Mouse (Mus musculus) embryonic facial prominence, embryonic 10.5 days (tissue): ENCODE data around the gene Grid1. TPM values are rescaled to one million over a fixed set of nuclear protein-coding genes. Genes with fewer than 3 reads are reported as not detected.
A peak's percentile ranks its signal among the peaks of the same experiment; 100 is the strongest.

Source experiments
- DNase-seq: peaks from one replicate; pipeline ENCODE4 v3.0.0-alpha.2; 2017; ENCODE audit warnings: low spot score
- H3K27ac ChIP-seq: fragments of 300-500 bp; sonication (generic); replicated peaks from 2 replicates; pipeline ENCODE4 v1.5.1; 2016; ENCODE audit warnings: mild to moderate bottlenecking
- H3K27me3 ChIP-seq: fragments of 300-500 bp; sonication (generic); replicated peaks from 2 replicates; pipeline ENCODE4 v1.6.1; 2016; ENCODE audit warnings: low read depth, mild to moderate bottlenecking; ENCODE audit not compliant: poor library complexity, severe bottlenecking
- H3K36me3 ChIP-seq: fragments of 300-500 bp; sonication (generic); replicated peaks from 2 replicates; pipeline ENCODE4 v1.6.1; 2016; ENCODE audit warnings: mild to moderate bottlenecking, moderate library complexity
- H3K4me1 ChIP-seq: fragments of 300-500 bp; sonication (generic); 2 replicates; pipeline ENCODE4 v1.6.1; 2016
- H3K4me3 ChIP-seq: fragments of 300-500 bp; sonication (generic); 2 replicates; pipeline ENCODE4 v1.5.1; 2016; ENCODE audit warnings: mild to moderate bottlenecking, moderate library complexity
- H3K9me3 ChIP-seq: fragments of 300-500 bp; sonication (generic); 2 replicates; pipeline ENCODE4 v1.6.1; 2016; ENCODE audit warnings: mild to moderate bottlenecking
- WGBS: fragments of 180-500 bp; shearing (Covaris S2); methylation state at CpG from one replicate; pipeline ENCODE4 v1.1.7; 2016; 5-methylcytosine and 5-hydroxymethylcytosine counted together
- polyA plus RNA-seq: library from polyadenylated mRNA; unstranded; fragments of >200 nt; fragmentation: Nextera tagmentation; extraction: Ambion mirVana; gene quantifications from 2 replicates; pipeline ENCODE4 v1.2.1, GENCODE M21; 2016

Grid1 gene
- polyA plus RNA-seq = 0.20 and 0.31 TPM in 2 replicates

GRCm38 (mm10) chr14:34819919-34820652 is at the start of gene Grid1:
Gene Grid1, plus strand, starts transcription at chr14:34820108.
- WGBS = under 1% methylated on average over 96 of the region's 96 CpGs
- DNase-seq = peak; percentile 63
- H3K4me1 ChIP-seq = peaks cover 37% of the 10 kb centered on the region
- no peaks in the 10 kb centered on the region for H3K9me3 ChIP-seq
- H3K36me3 ChIP-seq = no peaks in the 10 kb centered on the region
- H3K27ac ChIP-seq = peak within 1 kb of the TSS; percentile 69
- peak within 1 kb of the TSS; percentile 69 for H3K4me3 ChIP-seq
- peaks cover 98% of the 10 kb centered on the region for H3K27me3 ChIP-seq

GRCm38 (mm10) chr14:34770467-34770866 is 49.4 kb upstream of the Grid1 start:
- no peak for DNase-seq
- no peaks in the 10 kb centered on the region for H3K36me3 ChIP-seq
- H3K27me3 ChIP-seq = peaks cover 19% of the 10 kb centered on the region
- H3K9me3 ChIP-seq = no peaks in the 10 kb centered on the region
- no peak overlapping the region for H3K27ac ChIP-seq
- H3K4me3 ChIP-seq = no peak overlapping the region
- H3K4me1 ChIP-seq = peaks cover 19% of the 10 kb centered on the region
- 82% methylated on average over 6 of the region's 6 CpGs for WGBS

- Histone ChIP-seq H3K27me3 (peaks cover 20% of the 10 kb centered on the region), H3K4me3 (no peak overlapping the region), H3K9me3 (no peaks in the 10 kb centered on the region), H3K27ac (no peak overlapping the region), H3K4me1 (peaks cover 19% of the 10 kb centered on the region), H3K36me3 (no peaks in the 10 kb centered on the region)
- 21% methylated on average over 9 of the region's 9 CpGs for WGBS
- no peak for DNase-seq
Measured at GRCm38 (mm10) chr14:34771601-34772000, 48.3 kb upstream of the Grid1 start.

GRCm38 (mm10) chr14:34772132-34772531 is 47.8 kb upstream of the Grid1 start:
- no peak overlapping the region for H3K4me3 ChIP-seq
- H3K27me3 ChIP-seq = peaks cover 25% of the 10 kb centered on the region
- no peak overlapping the region for H3K27ac ChIP-seq
- 54% methylated on average over 7 of the region's 7 CpGs for WGBS
- peaks cover 19% of the 10 kb centered on the region for H3K4me1 ChIP-seq
- no peaks in the 10 kb centered on the region for H3K9me3 ChIP-seq
- no peak for DNase-seq
- H3K36me3 ChIP-seq = no peaks in the 10 kb centered on the region

- DNase-seq = no peak
- Histone ChIP-seq H3K27me3 (peaks cover 32% of the 10 kb centered on the region), H3K4me3 (no peak overlapping the region), H3K36me3 (no peaks in the 10 kb centered on the region), H3K9me3 (no peaks in the 10 kb centered on the region), H3K4me1 (peaks cover 15% of the 10 kb centered on the region), H3K27ac (no peak overlapping the region)
- WGBS = 86% methylated on average over 3 of the region's 3 CpGs
Measured at GRCm38 (mm10) chr14:34773681-34774080, 46.2 kb upstream of the Grid1 start.

- Histone ChIP-seq H3K4me3 (no peak overlapping the region), H3K9me3 (no peaks in the 10 kb centered on the region), H3K27ac (no peak overlapping the region), H3K27me3 (peaks cover 31% of the 10 kb centered on the region), H3K4me1 (peaks cover 9% of the 10 kb centered on the region), H3K36me3 (no peaks in the 10 kb centered on the region)
- DNase-seq = no peak
- WGBS = 82% methylated on average over 6 of the region's 6 CpGs
Measured at GRCm38 (mm10) chr14:34774231-34774630, 45.7 kb upstream of the Grid1 start.

GRCm38 (mm10) chr14:34776719-34777385 is 43.1 kb upstream of the Grid1 start:
- Histone ChIP-seq H3K4me3 (no peak overlapping the region), H3K9me3 (no peaks in the 10 kb centered on the region), H3K4me1 (no peaks in the 10 kb centered on the region), H3K36me3 (no peaks in the 10 kb centered on the region), H3K27ac (no peak overlapping the region), H3K27me3 (peaks cover 13% of the 10 kb centered on the region)
- no peak for DNase-seq
- WGBS = 87% methylated on average over 12 of the region's 12 CpGs

- Histone ChIP-seq H3K36me3 (no peaks in the 10 kb centered on the region), H3K9me3 (no peaks in the 10 kb centered on the region), H3K4me3 (no peak overlapping the region), H3K4me1 (no peaks in the 10 kb centered on the region), H3K27ac (no peak overlapping the region), H3K27me3 (peaks cover 13% of the 10 kb centered on the region)
- WGBS = 15% methylated on average over 10 of the region's 10 CpGs
- peak; percentile 65 for DNase-seq
Measured at GRCm38 (mm10) chr14:34777810-34778209, 42.1 kb upstream of the Grid1 start.

- H3K9me3 ChIP-seq = no peaks in the 10 kb centered on the region
- no peak overlapping the region for H3K27ac ChIP-seq
- no peaks in the 10 kb centered on the region for H3K4me1 ChIP-seq
- DNase-seq = no peak
- no peak overlapping the region for H3K4me3 ChIP-seq
- peaks cover 13% of the 10 kb centered on the region for H3K27me3 ChIP-seq
- WGBS = 89% methylated on average over 7 of the region's 7 CpGs
- H3K36me3 ChIP-seq = no peaks in the 10 kb centered on the region
Measured at GRCm38 (mm10) chr14:34778760-34779159, 41.1 kb upstream of the Grid1 start.

- Histone ChIP-seq H3K27ac (no peak overlapping the region), H3K27me3 (no peaks in the 10 kb centered on the region), H3K4me3 (no peak overlapping the region), H3K4me1 (no peaks in the 10 kb centered on the region), H3K9me3 (peaks cover 6% of the 10 kb centered on the region; the same call in 1 of the 2 replicates), H3K36me3 (no peaks in the 10 kb centered on the region)
- 77% methylated on average over 1 of the region's 1 CpGs for WGBS
- DNase-seq = no peak
Measured at GRCm38 (mm10) chr14:34793406-34794037, 26.4 kb upstream of the Grid1 start.

GRCm38 (mm10) chr14:34810763-34811489 is 9.0 kb upstream of the Grid1 start:
- WGBS = 19% methylated on average over 16 of the region's 16 CpGs
- H3K4me3 ChIP-seq = no peak overlapping the region
- DNase-seq = peak; percentile 86

GRCm38 (mm10) chr14:34811490-34811808 is 8.5 kb upstream of the Grid1 start:
- DNase-seq = no peak
- WGBS = 74% methylated on average over 10 of the region's 10 CpGs
- Histone ChIP-seq H3K4me3 (no peak overlapping the region), H3K4me1 (peaks cover 3% of the 10 kb centered on the region; the same call in 1 of the 2 replicates), H3K27ac (no peak overlapping the region), H3K9me3 (no peaks in the 10 kb centered on the region), H3K36me3 (no peaks in the 10 kb centered on the region), H3K27me3 (peaks cover 29% of the 10 kb centered on the region)

More at GRCm38 (mm10) chr14:34810763-34811489, 9.0 kb upstream of the Grid1 start:
- H3K36me3 ChIP-seq = no peaks in the 10 kb centered on the region
- H3K27me3 ChIP-seq = peaks cover 24% of the 10 kb centered on the region
- no peaks in the 10 kb centered on the region for H3K9me3 ChIP-seq
- H3K27ac ChIP-seq = no peak overlapping the region
- H3K4me1 ChIP-seq = peaks cover 3% of the 10 kb centered on the region; the same call in 1 of the 2 replicates
